Mouse (Mus musculus) myocyte (in vitro differentiated cells): ENCODE measurements at regions not wholly inside any gene's neighbourhood (a gene's known extent, or its start where the extent isn't known, plus 50 kb on each side); places are given as distances from the start of the nearest gene placed in this dataset.

Experiments
- POLR2A ChIP-seq: IDR thresholded peaks from one replicate; pipeline ENCODE4 v1.6.1; 2011; ENCODE audit warnings: low read depth, mild to moderate bottlenecking, control low read depth, moderate library complexity; ENCODE audit not compliant: insufficient read length
- TCF12 ChIP-seq: IDR thresholded peaks from one replicate; pipeline ENCODE4 v1.6.1; 2011; ENCODE audit warnings: mild to moderate bottlenecking, control low read depth; ENCODE audit not compliant: poor library complexity, insufficient read depth, severe bottlenecking

DNA sequence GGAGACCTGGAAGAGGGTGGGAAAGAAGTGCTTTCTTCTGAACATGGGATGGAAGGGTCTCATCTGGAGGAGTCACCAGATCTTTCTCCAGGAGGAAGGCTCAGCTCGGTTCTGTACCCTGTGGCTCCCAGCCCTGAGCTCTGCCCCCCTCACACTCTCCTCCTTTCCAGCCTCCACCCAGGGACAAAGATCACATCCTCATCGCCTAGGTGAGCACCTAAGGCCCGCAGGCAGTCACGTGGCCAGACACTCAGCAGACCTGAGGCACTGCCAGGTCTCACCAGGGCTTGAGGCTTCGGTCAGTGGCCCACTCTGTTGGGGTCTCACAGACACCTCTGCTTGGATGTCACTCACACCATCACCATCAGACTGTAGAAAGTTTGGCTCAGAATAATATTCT is 200.0 kb downstream of the Ptpru start:
- no peak for TF ChIP-seq POLR2A
- TF ChIP-seq TCF12 = no peak
